In the genomic region with DNA sequence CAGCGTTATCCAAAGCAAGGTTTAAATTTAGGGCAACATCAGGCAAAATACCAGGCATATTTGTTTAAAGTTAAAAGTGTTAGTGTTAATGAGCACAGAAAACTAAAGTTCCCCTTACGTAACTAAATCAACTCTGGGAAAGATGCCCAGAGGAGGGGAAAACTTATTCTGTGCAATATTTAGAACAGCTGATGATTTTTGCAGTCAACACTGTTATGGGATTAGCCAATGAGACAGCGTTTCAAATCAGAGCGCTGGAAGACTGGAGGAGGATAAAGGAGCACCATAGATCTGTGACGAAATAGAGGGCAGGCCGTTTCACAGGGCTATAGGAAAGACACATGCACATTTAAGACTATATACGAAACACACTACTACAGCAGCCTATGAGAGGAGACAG, we compare ENCODE assay signal across 19 mouse cellular contexts. TPM values are rescaled to one million over a fixed set of nuclear protein-coding genes. Genes with fewer than 3 reads are reported as not detected.
A peak's percentile ranks its signal among the peaks of the same experiment; 100 is the strongest.
DNase-seq lines count a peak whose midpoint lies in the region; ATAC-seq and TF ChIP-seq lines count a peak whose summit lies in the region.
"Had no signal": no experiment of that assay in that cellular context is flagged by ENCODE, and none has a peak within 500 bp of the region (broad histone marks: within the 10 kb centered on the region; RNA-seq: fewer than 3 reads in every experiment).

No protein-coding gene starts in this region.

- no peaks in the 10 kb centered on the region for H3K27me3 ChIP-seq in liver, adult 2 months (ENCODE audit: control insufficient read depth, insufficient read depth, low read length)
- H3K27me3 ChIP-seq in liver, embryonic 11.5 days (replicated peaks; ENCODE audit: control insufficient read depth, insufficient read depth, low read length): no peaks in the 10 kb centered on the region
- H3K27me3 ChIP-seq: kidney, embryonic 15.5 days; liver, embryonic 15.5 days had no signal

- H3K27ac ChIP-seq in liver, adult 2 months (replicated peaks; ENCODE audit: insufficient read depth, low read depth, low read length): peak overlapping the region; percentile 40; the same call in 1 of the 2 replicates
- H3K27ac ChIP-seq in liver, embryonic 11.5 days (ENCODE audit: low read depth, low read length): no peak overlapping the region
- H3K27ac ChIP-seq: kidney, embryonic 15.5 days; liver, embryonic 15.5 days had no signal

- no peaks in the 10 kb centered on the region for H3K36me3 ChIP-seq in liver, adult 2 months (ENCODE audit: control insufficient read depth, insufficient read depth, low read length)
- no peaks in the 10 kb centered on the region for H3K36me3 ChIP-seq in liver, embryonic 11.5 days (ENCODE audit: control insufficient read depth, insufficient read depth, low read length)
- H3K36me3 ChIP-seq: kidney, embryonic 15.5 days; liver, embryonic 15.5 days had no signal

- H3K79me2 ChIP-seq in liver, adult 2 months (ENCODE audit: control insufficient read depth, insufficient read depth, low read length): no peaks in the 10 kb centered on the region

- intact Hi-C loops in left cerebral cortex, postnatal 14 days (cut with DNase I): no loop called here

- no peak overlapping the region for H3K9ac ChIP-seq in liver, adult 2 months (ENCODE audit: low read depth, low read length)
- no peak overlapping the region for H3K9ac ChIP-seq in liver, embryonic 11.5 days (ENCODE audit: low read depth, low read length)
- H3K9ac ChIP-seq: kidney, embryonic 15.5 days; liver, embryonic 15.5 days had no signal

- no peaks in the 10 kb centered on the region for H3K9me3 ChIP-seq in liver, embryonic 11.5 days (ENCODE audit: control insufficient read depth, low read length)
- H3K9me3 ChIP-seq: kidney, embryonic 15.5 days; liver, embryonic 15.5 days had no signal

- ATAC-seq in liver, embryonic 11.5 days (replicated peaks; ENCODE audit: low FRiP score): no peak
- ATAC-seq: activated CD4-positive, CD25-positive, alpha-beta regulatory T cell, adult 4 months; hindbrain, embryonic 16.5 days had no signal

- peak; percentile 45 to 81 for DNase-seq in frontal cortex, adult 2 months (ENCODE audit: extremely low spot score in 1 of 2, low spot score in 1 of 2)
- no peak for DNase-seq in frontal cortex, postnatal 10 days (ENCODE audit: low spot score in 2 of 2)
- peak; percentile 77 for DNase-seq in liver, adult 2 months (ENCODE audit: extremely low read depth, low read depth, low spot score)
- DNase-seq in liver, embryonic 11.5 days (ENCODE audit: low spot score): no peak
- peak; percentile 79 for DNase-seq in adipocyte (ENCODE audit: low spot score)
- peak; percentile 53 to 74 for DNase-seq in left cerebral cortex, postnatal 14 days (ENCODE audit: low spot score in 2 of 2)
- DNase-seq in B cell, adult 2 months: no peak
- DNase-seq: cerebellum, adult 8-10 months; embryo, embryonic 11 days; midbrain, embryonic 14.5 days; thymus, adult 2 months had no signal

- WGBS in liver, adult 2 months: 20% methylated on average over 7 of the region's 7 CpGs
- 77% methylated on average over 7 of the region's 7 CpGs for WGBS in liver, embryonic 11.5 days

- TF ChIP-seq POLR2A in liver, adult 2 months (IDR thresholded peaks at IDR 0.05; ENCODE audit: extremely low read depth, insufficient read depth, low read length): no peak

- TF ChIP-seq CTCF in liver, adult 2 months (IDR thresholded peaks at IDR 0.05; ENCODE audit: low read depth, low read length): no peak

- no peaks in the 10 kb centered on the region for H3K4me1 ChIP-seq in liver, adult 2 months (ENCODE audit: control insufficient read depth, insufficient read depth, low read length)
- H3K4me1 ChIP-seq in liver, embryonic 11.5 days (replicated peaks; ENCODE audit: control insufficient read depth, insufficient read depth, low read length): no peaks in the 10 kb centered on the region
- H3K4me1 ChIP-seq: kidney, embryonic 15.5 days; liver, embryonic 15.5 days had no signal

- H3K4me3 ChIP-seq in liver, adult 2 months (ENCODE audit: insufficient read depth, low read depth, low read length): no peak overlapping the region
- H3K4me3 ChIP-seq in liver, embryonic 11.5 days (ENCODE audit: low read depth, low read length): no peak overlapping the region
- H3K4me3 ChIP-seq: kidney, embryonic 15.5 days; liver, embryonic 15.5 days had no signal

- no peak overlapping the region for H3K4me2 ChIP-seq in liver, embryonic 11.5 days
- H3K4me2 ChIP-seq: kidney, embryonic 15.5 days; liver, embryonic 15.5 days had no signal

RNA-seq across cellular contexts. Expression of gene Qrfpr, which starts 19.2 kb away (rescaled TPM):
- 2.3 and 4.2 TPM in 2 replicates for polyA plus RNA-seq in frontal cortex, adult 2 months (2012; rRNA removed)
- not detected in 2 replicates for total RNA-seq in liver, adult 2 months (2014; rRNA removed)
- polyA plus RNA-seq in liver, adult 2 months (2012; rRNA removed): not detected in 2 replicates
- 0.13 TPM in 1 of 2 replicates, not detected in the other for polyA plus RNA-seq in liver, embryonic 11.5 days (2014; fragmentation: Nextera tagmentation; extraction: Ambion mirVana)
- 1 to 10 TPM; 5.3 to 5.4 TPM for total RNA-seq in left cerebral cortex, postnatal 14 days (2021)
- total RNA-seq: gastrocnemius, postnatal 4 days; heart, postnatal 10 days; MEL had no signal
- polyA plus RNA-seq: activated CD4-positive, CD25-positive, alpha-beta regulatory T cell, adult 4 months; kidney, embryonic 15.5 days; liver, embryonic 15.5 days; neural tube, embryonic 11.5 days had no signal

RNA-seq across cellular contexts. Expression of gene D3Ertd254e, which starts 52.1 kb away (rescaled TPM):
- polyA plus RNA-seq in frontal cortex, adult 2 months (2012; rRNA removed): 5.3 and 6.2 TPM in 2 replicates
- 2.3 and 2.8 TPM in 2 replicates for total RNA-seq in liver, adult 2 months (2014; rRNA removed)
- polyA plus RNA-seq in liver, adult 2 months (2012; rRNA removed): 0.50 and 0.63 TPM in 2 replicates
- 4.0 and 4.2 TPM in 2 replicates for polyA plus RNA-seq in liver, embryonic 11.5 days (2014; fragmentation: Nextera tagmentation; extraction: Ambion mirVana)
- total RNA-seq in left cerebral cortex, postnatal 14 days (2021): 10 to 100 TPM; 17.9 to 18.0 TPM

Comparison
In these comparisons a context has a peak if more than half of its experiments do, and no peak if none do; other contexts are left out.
1. DNase-seq: peak in frontal cortex, adult 2 months (2 of 2), liver, adult 2 months (single experiment), adipocyte (single experiment) and left cerebral cortex, postnatal 14 days (2 of 2); none in frontal cortex, postnatal 10 days (0 of 2), liver, embryonic 11.5 days (single experiment) and B cell, adult 2 months (0 of 2).